Mouse (Mus musculus): ENCODE measurements around the gene Paf1. TPM values are rescaled to one million over a fixed set of nuclear protein-coding genes. Genes with fewer than 3 reads are reported as not detected.

The Paf1 gene
- polyA plus RNA-seq, 1 experiment, result 97.0 TPM

DNA sequence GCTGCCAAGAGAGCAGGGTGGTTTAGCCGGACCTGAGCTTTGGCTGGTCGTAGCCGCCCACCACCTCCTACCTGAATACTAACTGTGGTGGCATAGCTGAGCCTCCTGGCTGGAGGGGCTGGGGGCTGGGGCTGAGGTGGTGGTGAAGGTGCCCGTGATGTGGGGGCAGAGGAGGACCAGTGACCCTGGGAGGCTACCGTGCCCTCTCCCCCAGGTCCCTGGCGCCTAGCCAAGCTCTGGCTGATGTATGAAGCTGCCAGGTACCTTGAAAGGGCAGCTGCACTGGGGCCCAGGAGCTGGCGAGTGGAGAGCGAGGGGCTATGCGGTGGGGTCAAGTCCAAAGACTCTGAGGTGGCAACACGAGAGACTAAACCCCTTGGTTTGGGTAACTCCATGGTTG lies 32.9 kb upstream of the Paf1 start:
- Histone ChIP-seq H3K27me3 (ENCODE audit: control insufficient read depth, insufficient read depth, low read length) (no peaks in the 10 kb centered on the region), H3K36me3 (ENCODE audit: control insufficient read depth, insufficient read depth, low read length) (no peaks in the 10 kb centered on the region), H3K27ac (ENCODE audit: control insufficient read depth, insufficient read depth, low read depth, low read length) (no peak overlapping the region), H3K4me1 (ENCODE audit: control insufficient read depth, insufficient read depth, low read length) (peaks cover 3% of the 10 kb centered on the region; the same call in 1 of the 2 replicates), H3K4me3 (ENCODE audit: control insufficient read depth, low read depth, low read length) (no peak overlapping the region)
- TF ChIP-seq CTCF (IDR thresholded peaks at IDR 0.05; ENCODE audit: control insufficient read depth, insufficient read depth, insufficient replicate concordance, low read depth, low read length) (no peak), POLR2A (IDR thresholded peaks at IDR 0.05; ENCODE audit: control insufficient read depth, low read depth, low read length) (no peak)

DNA sequence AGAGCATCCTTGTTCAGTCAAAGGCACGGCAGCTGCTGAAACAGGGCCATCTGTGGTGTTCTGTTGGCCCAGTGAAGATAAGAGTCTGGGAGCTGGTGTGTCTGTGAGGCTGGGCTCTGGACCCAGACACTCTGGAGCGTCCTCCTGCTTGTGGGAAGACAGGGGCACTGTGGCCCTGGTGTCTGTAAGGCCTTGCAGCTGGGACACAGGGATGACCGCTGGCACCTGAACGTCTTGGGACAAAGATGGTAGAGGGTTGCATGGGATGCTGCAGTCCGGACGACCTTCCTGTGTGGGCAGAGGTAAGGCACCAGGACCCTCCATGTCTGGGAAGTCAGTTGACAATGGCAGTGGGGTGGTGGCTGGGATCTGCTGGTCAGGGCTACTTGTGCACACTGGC lies 32.5 kb upstream of the Paf1 start:
- Histone ChIP-seq H3K4me3 (ENCODE audit: control insufficient read depth, low read depth, low read length) (no peak overlapping the region), H3K36me3 (ENCODE audit: control insufficient read depth, insufficient read depth, low read length) (no peaks in the 10 kb centered on the region), H3K27me3 (ENCODE audit: control insufficient read depth, insufficient read depth, low read length) (no peaks in the 10 kb centered on the region), H3K4me1 (ENCODE audit: control insufficient read depth, insufficient read depth, low read length) (peaks cover 3% of the 10 kb centered on the region; the same call in 1 of the 2 replicates), H3K27ac (ENCODE audit: control insufficient read depth, insufficient read depth, low read depth, low read length) (no peak overlapping the region)
- no peak for TF ChIP-seq CTCF (IDR thresholded peaks at IDR 0.05; ENCODE audit: control insufficient read depth, insufficient read depth, insufficient replicate concordance, low read depth, low read length)
- no peak for TF ChIP-seq POLR2A (IDR thresholded peaks at IDR 0.05; ENCODE audit: control insufficient read depth, low read depth, low read length)

DNA sequence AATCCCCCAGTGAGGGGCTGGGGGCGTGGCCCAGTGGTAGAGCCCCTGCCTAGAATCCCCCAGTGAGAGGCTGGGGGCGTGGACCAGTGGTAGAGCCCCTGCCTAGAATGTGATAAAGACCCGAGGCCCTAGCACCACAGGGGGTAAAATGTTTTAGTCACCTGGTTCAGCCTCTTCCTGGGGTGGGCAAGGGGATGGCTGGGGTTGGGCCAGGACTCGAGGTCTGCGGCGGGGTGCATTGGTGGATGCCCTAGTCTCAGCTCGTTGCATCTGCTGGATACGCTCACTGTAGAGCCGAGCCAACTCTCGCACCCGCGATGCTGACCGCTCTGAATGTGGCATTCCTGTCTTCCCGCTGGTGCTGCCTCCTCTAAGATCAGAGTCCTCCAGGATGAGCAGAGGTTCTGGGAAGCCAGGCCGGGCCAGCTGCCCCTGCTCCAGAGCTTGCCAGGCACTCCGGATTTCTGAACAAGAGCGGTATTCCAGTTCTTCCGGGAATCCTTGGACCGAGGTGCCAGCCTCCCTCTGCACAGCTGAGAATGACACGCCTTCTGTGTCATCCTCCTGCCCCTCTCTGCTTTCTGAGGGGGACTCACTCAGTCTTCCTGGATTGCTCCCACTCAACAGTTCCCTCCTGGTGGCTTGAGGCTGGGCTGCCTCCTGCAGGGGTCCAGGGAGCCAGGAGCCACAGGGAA lies 31.0 kb upstream of the Paf1 start:
- TF ChIP-seq CTCF (IDR thresholded peaks at IDR 0.05; ENCODE audit: control insufficient read depth, insufficient read depth, insufficient replicate concordance, low read depth, low read length) (no peak), POLR2A (IDR thresholded peaks at IDR 0.05; ENCODE audit: control insufficient read depth, low read depth, low read length) (no peak)
- no peak overlapping the region for H3K27ac ChIP-seq (ENCODE audit: control insufficient read depth, insufficient read depth, low read depth, low read length)
- H3K36me3 ChIP-seq (ENCODE audit: control insufficient read depth, insufficient read depth, low read length), result no peaks in the 10 kb centered on the region
- H3K27me3 ChIP-seq (ENCODE audit: control insufficient read depth, insufficient read depth, low read length), result no peaks in the 10 kb centered on the region
- H3K4me1 ChIP-seq (ENCODE audit: control insufficient read depth, insufficient read depth, low read length), result peaks cover 3% of the 10 kb centered on the region; the same call in 1 of the 2 replicates
- H3K4me3 ChIP-seq (ENCODE audit: control insufficient read depth, low read depth, low read length), result no peak overlapping the region

DNA sequence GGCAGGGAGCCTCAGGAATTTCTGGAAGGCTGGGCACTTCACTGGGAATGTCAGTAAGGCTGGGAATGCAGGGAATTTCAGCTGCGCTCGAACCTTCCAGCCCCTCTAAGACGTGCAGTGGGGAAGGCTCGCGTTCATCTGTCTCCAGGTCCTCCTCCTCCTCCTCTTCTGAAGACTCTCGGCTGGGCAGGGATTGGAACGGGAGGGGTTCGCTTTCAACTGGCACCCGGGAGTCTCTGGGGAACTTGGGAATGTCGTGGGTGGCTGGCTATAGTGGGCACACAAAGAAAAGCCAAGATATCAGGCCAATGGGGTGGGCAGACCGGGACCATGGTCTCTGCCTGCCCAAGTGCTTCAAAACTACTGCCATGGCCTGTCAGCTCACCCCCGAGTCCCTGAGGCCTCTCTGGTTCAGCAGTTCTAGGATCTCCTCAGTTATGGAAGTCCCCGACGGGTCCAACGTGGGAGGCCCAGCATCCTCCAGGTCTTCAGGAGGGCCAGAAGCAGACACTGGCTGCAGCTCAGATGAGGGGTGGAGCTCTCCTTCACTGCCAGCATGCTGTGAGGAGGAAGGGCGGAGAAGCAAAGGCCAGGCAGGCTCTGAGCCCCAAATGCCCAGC lies 30.2 kb upstream of the Paf1 start:
- Histone ChIP-seq H3K27me3 (ENCODE audit: control insufficient read depth, insufficient read depth, low read length) (no peaks in the 10 kb centered on the region), H3K4me1 (ENCODE audit: control insufficient read depth, insufficient read depth, low read length) (no peaks in the 10 kb centered on the region), H3K36me3 (ENCODE audit: control insufficient read depth, insufficient read depth, low read length) (no peaks in the 10 kb centered on the region; the same call in 1 of the 2 replicates), H3K4me3 (ENCODE audit: control insufficient read depth, low read depth, low read length) (no peak overlapping the region), H3K27ac (ENCODE audit: control insufficient read depth, insufficient read depth, low read depth, low read length) (no peak overlapping the region)
- TF ChIP-seq POLR2A (IDR thresholded peaks at IDR 0.05; ENCODE audit: control insufficient read depth, low read depth, low read length) (no peak), CTCF (IDR thresholded peaks at IDR 0.05; ENCODE audit: control insufficient read depth, insufficient read depth, insufficient replicate concordance, low read depth, low read length) (no peak)

DNA sequence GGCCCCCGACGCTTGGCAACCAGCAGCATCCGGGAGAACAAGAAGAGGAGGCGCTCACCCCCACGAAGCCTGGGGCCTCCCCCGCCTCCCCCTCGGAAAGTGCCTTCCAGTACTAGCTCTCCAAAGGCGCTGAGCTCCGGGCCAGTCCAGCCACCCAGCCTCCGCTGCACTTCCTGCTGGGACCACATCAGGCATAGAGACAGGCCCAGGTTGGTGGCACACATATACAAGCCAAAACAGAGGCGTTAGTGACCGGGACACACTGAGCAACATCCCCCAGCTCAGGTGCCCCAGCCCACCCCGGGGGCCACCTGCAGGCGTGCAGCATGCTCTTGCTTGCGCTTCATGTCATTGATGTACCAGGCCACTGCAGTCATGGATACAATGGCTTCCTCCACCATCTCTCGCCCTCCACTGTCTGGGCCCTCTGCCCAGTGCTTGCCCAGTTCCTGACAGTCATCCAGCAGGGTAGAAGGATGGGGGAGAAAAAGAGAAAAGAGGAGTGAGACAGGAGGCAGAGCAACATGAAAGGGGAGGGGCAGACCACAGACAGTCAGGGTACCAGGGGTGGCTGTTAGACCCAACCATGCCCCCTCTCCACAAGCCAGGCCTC lies 25.0 kb upstream of the Paf1 start:
- peaks cover 15% of the 10 kb centered on the region for H3K4me1 ChIP-seq (ENCODE audit: control insufficient read depth, insufficient read depth, low read length)
- TF ChIP-seq POLR2A (IDR thresholded peaks at IDR 0.05; ENCODE audit: control insufficient read depth, low read depth, low read length), result no peak
- H3K4me3 ChIP-seq (ENCODE audit: control insufficient read depth, low read depth, low read length), result no peak overlapping the region
- H3K27me3 ChIP-seq (ENCODE audit: control insufficient read depth, insufficient read depth, low read length), result no peaks in the 10 kb centered on the region
- no peaks in the 10 kb centered on the region; the same call in 1 of the 2 replicates for H3K36me3 ChIP-seq (ENCODE audit: control insufficient read depth, insufficient read depth, low read length)
- H3K27ac ChIP-seq (ENCODE audit: control insufficient read depth, insufficient read depth, low read depth, low read length), result no peak overlapping the region

DNA sequence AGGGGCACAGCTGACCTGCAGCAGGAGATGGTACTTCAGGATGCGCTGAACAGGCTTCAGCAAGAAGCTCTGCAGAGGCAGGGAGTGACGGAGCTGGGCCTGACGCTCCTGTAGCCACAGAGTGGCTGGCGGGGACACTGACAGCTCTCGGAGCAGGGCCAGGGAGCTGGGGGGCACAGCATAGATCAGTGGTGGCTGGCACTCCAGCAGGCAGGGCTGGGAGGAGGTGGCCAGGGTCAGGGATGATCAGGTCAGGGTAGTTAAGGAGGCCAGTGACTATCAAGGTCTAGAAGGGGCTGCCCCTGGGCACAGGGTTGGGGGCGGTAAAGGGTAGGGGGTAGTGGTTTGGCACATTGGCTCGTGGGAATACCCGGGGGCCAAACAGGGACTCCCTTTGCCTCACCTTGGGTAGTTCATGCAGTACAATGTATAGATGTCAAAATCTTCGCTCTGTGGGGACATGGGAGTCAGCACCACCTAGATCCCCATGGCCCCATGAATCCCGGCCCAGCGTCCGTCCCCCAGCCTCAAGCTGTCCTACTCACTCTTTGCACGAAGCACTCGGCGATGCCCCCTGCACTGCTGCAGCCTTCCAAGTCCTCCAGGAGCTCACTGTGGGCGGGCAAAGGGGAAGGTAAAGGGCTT lies 24.4 kb upstream of the Paf1 start:
- no peak for TF ChIP-seq CTCF (IDR thresholded peaks at IDR 0.05; ENCODE audit: control insufficient read depth, insufficient read depth, insufficient replicate concordance, low read depth, low read length)
- TF ChIP-seq POLR2A (IDR thresholded peaks at IDR 0.05; ENCODE audit: control insufficient read depth, low read depth, low read length), result no peak
- Histone ChIP-seq H3K36me3 (ENCODE audit: control insufficient read depth, insufficient read depth, low read length) (no peaks in the 10 kb centered on the region; the same call in 1 of the 2 replicates), H3K4me3 (ENCODE audit: control insufficient read depth, low read depth, low read length) (no peak overlapping the region), H3K27ac (ENCODE audit: control insufficient read depth, insufficient read depth, low read depth, low read length) (no peak overlapping the region), H3K27me3 (ENCODE audit: control insufficient read depth, insufficient read depth, low read length) (no peaks in the 10 kb centered on the region), H3K4me1 (ENCODE audit: control insufficient read depth, insufficient read depth, low read length) (peaks cover 15% of the 10 kb centered on the region)

DNA sequence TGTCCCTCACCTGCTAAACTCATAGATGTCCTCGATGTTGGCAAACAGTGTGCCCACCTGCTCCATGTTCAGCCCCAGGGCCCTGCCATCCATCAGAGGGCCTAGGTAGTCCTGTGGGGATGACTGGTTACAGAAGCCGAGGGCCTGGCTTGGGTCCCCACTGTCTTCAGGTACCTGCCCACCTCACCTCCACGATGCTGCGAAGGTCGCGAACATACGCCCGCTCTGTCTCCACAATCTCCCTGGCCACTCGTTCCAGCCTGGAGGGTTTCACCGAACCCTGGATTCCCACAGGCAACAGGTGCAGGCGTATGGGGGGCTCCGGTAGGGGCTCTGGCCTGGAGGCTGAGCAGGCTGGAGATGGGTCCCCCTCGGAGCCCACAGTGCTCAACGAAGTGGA lies 22.7 kb upstream of the Paf1 start:
- Histone ChIP-seq H3K27ac (ENCODE audit: control insufficient read depth, insufficient read depth, low read depth, low read length) (no peak overlapping the region), H3K4me1 (ENCODE audit: control insufficient read depth, insufficient read depth, low read length) (peaks cover 16% of the 10 kb centered on the region), H3K27me3 (ENCODE audit: control insufficient read depth, insufficient read depth, low read length) (no peaks in the 10 kb centered on the region), H3K36me3 (ENCODE audit: control insufficient read depth, insufficient read depth, low read length) (no peaks in the 10 kb centered on the region; the same call in 1 of the 2 replicates), H3K4me3 (ENCODE audit: control insufficient read depth, low read depth, low read length) (no peak overlapping the region)
- TF ChIP-seq CTCF (IDR thresholded peaks at IDR 0.05; ENCODE audit: control insufficient read depth, insufficient read depth, insufficient replicate concordance, low read depth, low read length), result no peak
- no peak for TF ChIP-seq POLR2A (IDR thresholded peaks at IDR 0.05; ENCODE audit: control insufficient read depth, low read depth, low read length)
